Mouse (Mus musculus) CH12F3 (cell line): ENCODE measurements around the gene Rbm46.

ENCODE experiments used
- in situ Hi-C: fragments of 300-500 bp; cut with MboI; formaldehyde crosslinking; loops from 2 replicates; pipeline ENCODE4 v1.14.3; 2020; ENCODE audit warnings: low sequenced_read_pairs

Rbm46 gene

DNA sequence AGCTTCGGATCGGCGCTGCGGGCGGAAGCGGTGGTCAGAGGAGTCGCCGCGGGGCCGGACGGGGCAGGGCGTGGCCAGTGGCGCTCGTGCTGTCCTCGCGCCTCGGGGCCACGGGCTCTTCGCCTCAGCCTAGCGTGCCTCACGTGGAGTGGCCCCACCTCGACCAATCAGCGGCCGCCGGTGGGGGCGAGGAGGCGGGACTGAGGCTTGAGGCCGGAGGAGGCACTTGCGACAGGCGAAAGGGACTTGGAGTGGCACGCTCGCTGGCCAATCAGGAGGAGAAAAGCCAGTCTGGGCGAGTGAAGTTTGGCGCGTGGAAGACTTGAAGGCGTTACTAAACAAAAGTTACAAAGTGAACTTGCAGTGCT is at the start of gene Rbm46:
Gene Rbm46, minus strand, starts transcription at position 112 of the 368 bp plus-strand sequence.
- in situ Hi-C loops: no loop called here

DNA sequence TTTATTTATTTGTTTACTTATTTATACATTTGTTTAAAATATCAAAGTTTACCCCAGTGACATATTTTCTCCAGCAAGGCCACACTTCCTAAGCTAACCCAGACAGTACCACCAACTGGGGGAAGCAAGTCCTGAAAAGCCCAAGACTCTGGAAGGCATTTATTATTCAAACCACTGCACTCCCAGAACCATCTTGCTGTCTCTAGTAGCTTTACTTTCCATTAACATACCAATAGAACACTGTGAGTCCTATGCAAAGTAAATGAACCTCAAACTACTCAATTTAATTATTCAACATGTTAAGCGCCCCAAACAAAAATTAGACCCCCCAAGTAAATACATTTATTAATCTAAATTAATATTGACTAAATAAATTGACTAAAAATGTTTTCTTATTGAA is 39.3 kb upstream of the Rbm46 start:
- in situ Hi-C loops: no loop called here

DNA sequence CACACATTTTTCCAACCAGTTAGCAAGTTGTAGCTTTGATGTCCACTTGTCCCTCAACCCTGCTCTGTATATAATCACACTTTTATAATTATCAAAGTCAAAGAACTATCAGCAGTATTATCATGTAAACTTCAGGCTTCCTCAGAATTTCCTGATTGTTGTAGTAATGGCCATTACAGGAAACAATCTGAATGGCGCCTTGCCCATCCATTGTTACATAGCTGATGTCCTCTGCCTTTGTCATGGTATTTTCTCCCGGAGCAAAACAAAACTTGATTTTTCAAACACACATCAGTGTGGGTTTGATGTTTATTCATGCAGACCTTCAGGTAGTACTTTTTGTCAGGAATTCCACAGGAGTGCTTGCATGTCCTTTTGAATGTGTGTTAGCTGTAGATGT is 32.4 kb upstream of the Rbm46 start:
- in situ Hi-C loops: no loop called here

DNA sequence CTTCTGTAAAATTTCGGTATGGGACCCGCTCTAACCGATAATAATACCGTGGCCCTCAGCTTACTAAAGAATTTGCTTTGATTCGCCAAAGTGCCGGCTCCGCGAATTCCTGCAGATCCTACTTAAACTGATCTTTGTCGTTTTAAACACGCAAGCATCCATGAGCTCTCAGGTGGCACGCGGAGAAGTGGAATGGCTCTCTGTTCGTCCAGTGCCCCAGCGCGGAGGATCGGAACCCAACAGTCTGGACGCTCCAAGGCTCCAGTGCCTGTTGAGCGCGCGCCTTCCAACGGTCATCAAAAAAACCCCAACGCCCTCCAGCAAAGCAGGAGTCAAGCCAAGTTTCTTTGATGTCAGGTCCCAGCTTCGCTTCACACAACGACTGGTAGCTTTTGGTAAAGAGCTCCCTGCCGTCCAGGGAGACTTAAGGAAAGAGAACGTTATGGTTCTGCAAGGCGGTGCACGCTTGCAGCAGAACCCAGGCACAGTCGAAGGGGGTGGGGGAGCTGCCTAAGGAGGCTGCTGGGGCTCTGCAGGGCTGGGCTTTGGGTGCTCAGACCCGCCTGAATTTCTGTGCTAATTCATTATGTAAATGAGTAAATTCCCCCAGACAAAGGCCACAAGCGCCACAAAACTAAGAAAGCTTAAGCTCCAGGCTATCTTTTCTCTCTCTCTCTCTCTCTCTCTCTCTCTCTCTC is 28.1 kb upstream of the Rbm46 start:
- in situ Hi-C loops: no loop called here

DNA sequence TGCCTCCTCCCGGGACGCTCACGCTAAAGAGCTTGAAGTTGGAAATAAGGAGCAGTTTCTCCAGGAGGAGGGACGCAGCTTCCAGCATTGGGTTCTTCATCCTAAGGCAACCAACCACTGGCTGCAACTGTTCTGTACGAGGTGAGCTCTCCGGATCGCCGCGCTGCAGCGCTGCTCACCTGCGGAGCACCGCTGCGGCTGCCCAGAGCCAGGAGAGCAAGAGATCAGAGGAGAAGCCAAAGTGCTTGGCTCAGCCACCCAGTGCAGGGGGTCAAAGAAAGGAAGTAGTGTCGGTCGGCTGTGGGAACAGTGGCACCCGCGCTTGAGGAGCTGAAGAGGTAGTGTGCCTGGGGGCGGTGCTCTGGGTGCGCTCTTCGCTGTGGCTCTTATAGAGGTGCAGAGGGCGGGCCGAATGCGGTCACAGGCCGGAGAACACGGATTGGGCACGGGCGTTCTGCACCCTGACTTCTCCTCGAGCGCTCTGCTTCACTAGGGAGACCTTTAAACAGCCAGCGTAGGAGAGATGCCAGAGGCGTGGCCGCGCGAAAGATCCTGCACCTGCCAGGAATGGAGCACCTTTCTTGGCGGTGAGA is 27.4 kb upstream of the Rbm46 start, which contains the start of gene Lrat:
Gene Lrat, minus strand, starts transcription at position 361 of the 593 bp plus-strand sequence.
- in situ Hi-C loops: no loop called here

DNA sequence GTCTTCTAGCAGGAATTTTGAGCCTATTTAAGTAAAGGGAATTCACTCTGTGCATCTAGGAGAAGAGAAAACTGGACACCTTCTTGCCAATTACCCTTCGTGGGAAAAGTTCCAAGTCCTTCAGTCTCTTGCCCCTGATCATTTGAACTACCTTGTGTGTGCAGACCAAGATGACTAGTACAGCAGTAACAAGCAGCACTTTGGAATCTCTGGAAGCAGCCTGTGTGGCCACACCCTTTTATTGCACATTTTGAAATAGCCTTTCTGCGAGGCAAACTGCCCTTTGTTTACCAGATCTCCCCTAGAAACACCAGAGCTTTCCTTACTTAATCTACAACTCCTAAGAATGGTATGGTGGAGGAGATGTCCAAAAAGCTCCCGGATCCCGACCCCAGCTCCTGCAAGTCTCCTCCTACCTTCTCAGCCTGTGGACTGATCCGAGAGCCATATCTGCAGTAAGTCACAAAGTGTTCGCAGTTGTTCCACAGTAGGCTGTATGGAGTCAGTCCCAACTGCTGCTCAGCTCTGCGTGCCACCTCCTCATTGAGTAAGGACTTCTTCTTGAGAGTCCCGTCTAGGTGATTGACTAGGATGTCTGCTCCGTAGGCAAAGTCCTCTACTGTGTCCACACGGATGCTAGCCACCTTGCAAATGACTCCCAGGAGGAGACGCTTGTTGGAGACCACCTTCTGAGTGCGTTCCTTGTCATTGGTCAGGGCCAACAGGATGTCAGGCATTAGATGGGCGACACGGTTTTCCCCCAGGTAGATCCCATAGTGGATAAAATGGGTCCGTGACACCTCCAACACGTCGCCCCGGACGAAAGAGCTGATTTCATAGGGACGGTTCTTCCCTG is 26.7 kb upstream of the Rbm46 start:
- in situ Hi-C loops: no loop called here

DNA sequence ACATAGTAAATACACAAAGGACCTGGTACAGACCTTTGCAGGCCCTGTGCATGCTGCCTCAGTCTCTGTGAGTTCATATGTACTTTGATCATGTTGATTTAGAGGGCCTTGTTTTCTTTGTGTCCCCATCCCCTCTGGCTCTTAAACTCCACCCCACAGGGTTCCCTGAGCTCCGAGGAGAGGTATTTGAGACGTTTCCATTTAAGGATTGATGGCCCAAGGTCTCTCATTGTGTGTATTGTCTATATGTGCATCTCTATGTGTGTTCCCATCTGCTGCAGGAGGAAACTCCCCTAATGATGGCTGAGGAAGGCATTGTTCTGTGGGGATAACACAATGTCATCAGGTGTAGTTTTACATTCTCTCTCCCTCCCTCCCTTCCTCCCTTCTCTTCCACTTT is 12.6 kb upstream of the Rbm46 start:
- in situ Hi-C loops: no loop called here

DNA sequence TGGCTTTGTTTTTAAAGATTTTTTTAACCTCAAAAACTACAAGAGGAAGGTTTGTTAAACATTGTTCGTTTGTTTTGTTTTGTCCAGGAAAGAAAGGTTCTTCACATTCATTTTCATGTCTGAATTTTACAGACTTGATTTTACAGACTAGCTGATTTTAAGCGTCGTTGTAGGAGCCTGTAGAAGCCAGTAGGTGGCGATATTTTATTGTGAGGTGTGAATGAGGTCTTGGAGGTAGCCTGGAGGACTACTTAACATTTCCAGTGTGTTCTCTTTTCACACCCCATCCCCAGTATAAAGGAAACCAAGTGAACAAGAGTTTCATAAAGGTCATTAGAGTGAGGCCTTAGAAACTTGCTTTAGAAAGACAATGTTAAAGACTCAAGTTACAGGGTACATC is 975 bp upstream of the Rbm46 start:
- in situ Hi-C loops: no loop called here

DNA sequence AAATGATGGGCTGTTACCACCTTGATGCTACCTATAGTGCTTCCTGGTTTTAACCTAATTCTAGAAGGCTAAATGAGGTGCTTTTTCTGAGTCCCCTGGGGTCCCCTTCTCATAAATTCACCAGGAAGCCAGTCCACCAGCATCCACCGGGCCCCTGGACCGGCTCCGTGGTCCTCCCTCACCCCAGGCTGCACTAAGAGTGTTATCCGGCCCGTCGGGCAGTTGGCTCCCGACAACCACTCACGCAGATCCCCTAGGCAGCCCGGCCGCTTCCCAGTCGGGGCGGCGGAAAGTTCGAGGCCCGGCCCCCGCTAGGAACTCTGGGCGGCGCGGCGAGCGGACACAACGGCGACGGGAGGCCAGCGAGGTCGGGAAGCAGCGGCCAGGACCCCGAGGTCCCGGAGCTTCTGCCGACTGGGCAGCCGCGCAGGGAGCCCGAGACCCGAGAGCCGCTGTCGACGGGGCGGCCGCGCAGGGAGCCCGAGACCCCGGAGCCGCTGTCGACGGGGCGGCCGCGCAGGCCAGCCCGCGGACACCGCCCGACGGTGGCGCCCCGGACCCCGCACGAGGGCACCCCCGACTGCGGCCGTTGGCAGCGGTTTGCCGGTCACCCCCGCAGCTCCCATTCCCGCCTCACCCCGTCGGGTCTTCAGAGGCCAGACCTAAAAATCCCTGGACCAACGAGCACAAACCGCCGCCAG is 462 bp downstream of the Rbm46 start:
- in situ Hi-C loops: no loop called here

DNA sequence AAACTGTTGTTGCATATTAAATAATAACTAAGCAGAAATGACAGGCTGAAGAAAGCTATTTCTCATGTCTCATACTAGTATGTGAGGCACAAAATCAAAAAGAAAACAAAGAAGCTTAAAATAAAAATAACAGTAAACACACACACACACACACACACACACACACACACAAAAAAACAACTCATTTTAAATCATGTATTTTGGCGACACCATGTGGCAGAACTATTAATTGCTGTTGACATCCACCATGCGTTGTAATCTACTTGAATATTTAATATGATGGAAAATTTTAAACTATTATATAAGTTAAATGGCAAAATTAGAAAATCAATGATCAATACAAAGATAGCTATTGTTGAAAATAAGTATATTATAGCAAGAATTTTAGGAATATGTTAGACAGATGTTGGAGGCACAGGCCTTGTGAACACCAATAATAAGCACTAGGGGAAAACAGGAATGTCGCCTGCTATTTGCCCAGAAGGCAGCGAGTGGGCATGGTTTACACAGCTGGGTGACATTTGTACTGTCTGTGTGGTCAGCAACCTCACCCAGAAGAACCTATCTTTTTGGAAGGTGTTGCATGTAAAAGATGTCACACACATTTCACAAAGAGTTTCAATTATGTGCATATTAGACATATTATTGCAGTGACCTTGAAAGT is 18.7 kb downstream of the Rbm46 start:
- in situ Hi-C loops: loop anchor here (25.0 kb wide), 1 partner anchor 820 kb away; no protein-coding TSS in a partner anchor

DNA sequence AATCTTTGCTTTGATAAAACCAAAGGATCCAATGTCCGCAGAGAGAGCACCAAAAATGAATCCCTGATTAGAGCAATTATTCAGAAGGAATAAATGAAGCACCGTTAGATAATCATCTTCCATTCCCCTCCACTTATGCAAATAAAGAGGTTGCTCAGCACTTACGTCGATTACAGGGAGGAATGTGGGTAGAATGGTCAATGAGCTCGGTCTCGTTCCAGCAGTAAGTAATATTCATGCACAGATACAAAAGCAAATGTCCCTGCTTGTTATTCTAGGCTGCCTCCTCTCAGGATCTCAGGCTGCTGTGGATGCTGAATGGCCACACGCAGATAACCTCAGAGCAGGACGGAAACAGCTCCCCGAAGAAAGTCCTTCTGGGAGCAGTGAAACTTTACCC is 51.1 kb downstream of the Rbm46 start:
- in situ Hi-C loops: no loop called here

DNA sequence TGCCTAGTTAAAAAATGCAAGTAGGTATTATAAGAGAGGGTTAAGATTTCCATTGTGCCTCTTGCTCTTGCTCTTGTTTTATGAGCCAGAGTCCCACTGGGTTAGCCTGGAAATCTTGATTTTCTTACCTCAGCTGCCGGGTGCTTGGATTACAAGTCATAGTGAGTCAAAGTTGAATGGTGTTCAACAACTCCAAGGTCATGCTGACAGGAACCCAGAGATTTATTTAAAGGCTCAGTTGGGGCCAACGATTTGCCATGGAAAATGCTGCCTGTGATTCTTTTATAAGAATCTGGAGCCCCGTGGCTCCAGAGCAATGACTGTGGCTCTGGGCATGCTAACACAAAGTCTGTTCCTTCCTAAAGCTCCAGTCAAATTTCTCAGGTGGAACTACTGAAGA is 64.4 kb downstream of the Rbm46 start:
- in situ Hi-C loops: no loop called here

DNA sequence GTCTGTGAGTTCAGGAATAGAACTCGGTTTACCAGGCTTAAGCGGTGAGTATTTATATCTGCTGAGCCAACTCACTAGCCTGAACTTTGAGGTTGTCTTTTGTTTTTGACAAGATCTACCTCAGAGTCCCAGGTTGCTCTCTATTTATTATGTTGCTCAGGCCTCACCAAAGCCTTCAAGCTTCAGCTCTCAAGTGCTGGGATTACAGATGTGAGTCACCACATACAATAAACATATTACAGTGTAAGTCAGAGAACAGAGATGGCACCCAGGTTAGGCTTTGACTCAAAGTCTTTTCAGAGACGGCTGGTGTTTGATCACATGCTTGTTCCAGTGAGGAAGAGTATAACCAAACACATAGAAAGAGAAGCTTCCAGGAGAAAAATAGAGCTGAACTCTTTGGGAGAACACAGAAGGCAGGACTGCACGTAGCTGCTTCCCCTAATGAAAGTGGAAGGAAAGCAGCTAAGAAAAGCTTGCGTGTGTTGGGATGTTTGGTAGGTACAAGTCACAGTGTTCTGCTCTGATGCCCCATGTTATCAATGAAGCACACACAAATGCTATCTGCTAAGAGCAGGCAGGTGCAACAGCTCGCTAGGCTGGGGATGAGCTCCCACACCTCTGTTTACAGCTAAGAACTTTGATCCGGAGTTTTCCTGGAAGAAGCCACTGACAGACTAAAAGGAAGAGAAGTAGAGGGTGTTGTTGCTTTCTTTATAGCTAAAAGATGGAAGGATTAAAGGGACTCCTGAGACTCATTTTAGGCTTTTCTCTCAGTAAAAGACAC is 65.8 kb downstream of the Rbm46 start:
- in situ Hi-C loops: no loop called here

DNA sequence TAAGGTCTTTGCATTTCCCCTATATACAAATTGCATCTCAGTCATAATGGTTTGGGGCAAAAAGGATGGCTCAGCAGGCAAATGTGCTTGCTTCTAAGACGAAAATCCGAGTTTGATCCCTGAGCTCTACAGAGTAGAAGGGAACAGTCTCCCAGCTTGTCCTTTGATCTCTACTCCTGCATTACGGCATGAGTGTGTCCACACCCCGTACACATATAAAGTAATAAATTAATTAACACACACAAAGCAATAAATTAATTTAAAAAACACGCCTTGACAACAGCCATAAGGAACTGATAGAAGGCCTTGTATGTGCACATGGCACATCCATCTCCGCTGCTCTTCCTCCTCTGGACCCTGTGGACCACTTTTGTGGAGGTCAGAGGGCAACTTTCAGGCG is 66.5 kb downstream of the Rbm46 start:
- in situ Hi-C loops: no loop called here

DNA sequence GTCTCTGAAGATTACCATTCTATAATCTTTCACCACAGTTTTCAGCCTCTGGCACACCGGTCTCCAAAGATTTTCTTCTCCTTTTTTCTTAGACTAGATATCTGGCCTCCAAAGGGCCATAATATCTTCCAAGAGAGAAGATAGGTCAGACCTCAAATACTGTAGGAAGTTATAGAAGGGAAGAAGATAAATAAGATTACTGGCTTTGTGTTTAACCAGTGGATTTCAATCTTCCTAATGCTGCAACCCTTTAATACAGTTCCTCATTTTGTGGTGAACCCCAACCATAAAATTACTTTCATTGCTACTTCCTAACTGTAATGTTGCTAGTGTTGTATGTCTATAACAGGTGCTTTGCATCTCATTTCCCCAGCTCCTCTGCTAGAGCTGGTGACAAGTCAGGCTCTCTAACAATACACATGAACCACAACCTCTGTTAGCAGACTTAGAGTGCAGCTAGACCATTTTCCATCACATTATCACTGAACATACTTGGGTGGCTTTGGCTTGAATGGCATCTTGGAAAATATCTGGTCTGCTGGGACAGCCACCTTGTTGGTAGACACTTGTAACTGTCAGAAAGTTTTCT is 67.9 kb downstream of the Rbm46 start:
- in situ Hi-C loops: no loop called here

DNA sequence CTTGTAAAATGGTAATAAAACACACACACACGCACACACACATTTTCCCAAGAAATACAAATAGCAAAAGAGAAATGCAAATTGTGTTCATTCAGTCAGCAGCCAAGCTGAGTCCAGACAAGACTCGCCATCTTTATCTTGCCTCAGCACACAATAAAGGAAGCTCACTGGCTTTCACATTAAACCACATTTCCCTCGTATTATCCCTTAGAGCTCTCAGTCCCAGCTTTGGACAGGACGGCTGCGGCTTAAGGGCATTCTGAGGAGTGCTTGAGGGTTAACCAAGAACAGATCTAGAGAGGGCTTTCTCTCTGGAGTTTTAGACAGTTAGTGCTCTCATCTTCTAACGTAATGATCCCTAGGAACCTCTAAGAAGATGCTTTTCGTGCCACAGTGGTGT is 71.0 kb downstream of the Rbm46 start:
- in situ Hi-C loops: no loop called here

DNA sequence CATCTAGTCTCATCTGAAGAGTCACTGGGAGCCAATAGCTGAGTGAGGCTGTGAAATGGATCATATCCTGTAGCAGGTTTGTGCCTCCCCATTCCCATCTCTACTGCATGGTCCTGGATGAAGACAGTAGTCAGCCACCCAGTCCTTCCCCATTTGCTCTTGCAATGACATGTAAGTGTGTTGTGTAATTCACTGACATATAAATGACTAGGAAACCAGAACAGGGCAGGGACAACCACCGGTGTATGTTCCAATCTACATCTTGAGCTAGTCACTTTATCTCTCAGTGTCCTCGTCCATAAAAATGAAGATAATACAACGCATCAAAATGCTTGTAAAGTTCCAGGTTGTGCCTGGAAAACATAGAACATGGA is 75.8 kb downstream of the Rbm46 start:
- in situ Hi-C loops: no loop called here

DNA sequence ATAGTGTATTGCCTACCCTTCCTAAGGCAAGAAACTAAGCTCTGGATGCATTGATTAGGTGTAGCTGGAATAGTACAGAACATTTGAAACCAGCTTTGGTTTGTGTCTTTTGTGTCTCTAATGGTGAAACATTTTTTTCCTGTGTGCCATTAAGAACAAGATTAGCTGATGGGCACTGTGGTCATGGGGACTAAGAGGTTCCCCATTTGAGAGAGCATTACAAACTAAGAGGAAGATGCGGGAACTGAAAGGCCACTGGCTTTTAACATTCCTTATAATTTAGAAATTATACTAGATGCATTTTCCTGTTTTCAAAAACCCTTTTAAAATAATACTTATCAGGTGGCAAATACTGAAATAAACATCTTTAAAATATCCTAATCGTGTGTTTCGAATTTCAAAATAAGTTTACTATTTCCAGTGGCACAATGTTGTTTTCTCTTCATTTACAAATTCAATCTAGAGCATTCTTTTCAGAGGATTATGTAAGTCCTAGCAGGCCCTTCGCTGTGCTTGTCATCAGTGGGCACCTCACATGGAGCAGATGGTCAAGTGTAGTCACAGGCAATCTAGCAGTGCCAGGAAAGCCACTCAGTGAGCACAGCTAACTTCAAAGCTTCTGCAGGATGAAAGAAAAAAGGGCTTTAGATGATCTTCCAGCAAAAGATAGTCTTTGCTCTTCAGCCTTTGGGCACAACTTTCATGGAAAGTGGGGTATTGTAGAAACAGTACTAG is 76.4 kb downstream of the Rbm46 start:
- in situ Hi-C loops: no loop called here

DNA sequence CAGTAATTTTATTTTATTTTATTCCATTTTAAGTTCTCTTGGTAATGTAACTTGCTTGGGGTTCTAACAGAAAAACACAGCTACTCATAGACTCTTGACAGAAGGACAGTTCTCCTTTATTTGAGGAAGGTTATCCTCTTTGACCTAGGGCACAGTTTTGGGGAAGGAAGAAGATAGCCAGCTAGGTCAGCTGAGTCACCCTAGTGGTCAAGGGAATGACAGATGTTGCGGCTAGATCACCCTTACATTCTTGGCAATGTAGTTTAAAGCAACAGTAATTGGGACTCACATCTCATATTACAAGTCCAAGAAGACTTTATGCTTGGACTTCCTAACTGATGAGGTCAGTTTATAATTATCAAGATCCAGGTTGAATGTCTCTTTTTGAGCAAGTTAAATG is 82.6 kb downstream of the Rbm46 start:
- in situ Hi-C loops: no loop called here
